ENCODE assay signal across 15 mouse cellular contexts in genomic region chr8:50592899-50593454, GRCm38 (mm10).
"Had no signal": no experiment of that assay in that cellular context is flagged by ENCODE, and none has a peak within 500 bp of the region (broad histone marks: within the 10 kb centered on the region; RNA-seq: fewer than 3 reads in every experiment).

No protein-coding gene starts in this region.

- H3K36me3 ChIP-seq: limb, embryonic 15.5 days; liver, embryonic 12.5 days; stomach, embryonic 15.5 days had no signal

- H3K4me3 ChIP-seq: limb, embryonic 15.5 days; liver, embryonic 12.5 days; stomach, embryonic 15.5 days had no signal

- ATAC-seq: liver, embryonic 12.5 days had no signal

- H3K27me3 ChIP-seq: limb, embryonic 15.5 days; liver, embryonic 12.5 days; stomach, embryonic 15.5 days had no signal

- H3K4me2 ChIP-seq: limb, embryonic 15.5 days; liver, embryonic 12.5 days; lung, embryonic 14.5 days; stomach, embryonic 15.5 days had no signal

- H3K9ac ChIP-seq: limb, embryonic 15.5 days; liver, embryonic 12.5 days; lung, embryonic 14.5 days; stomach, embryonic 15.5 days had no signal

- DNase-seq: kidney, adult 11 months; kidney, adult 9 months; kidney, postnatal 36 days; layer of hippocampus, adult 9-11 months; layer of hippocampus, postnatal 36 days; lung, embryonic 14.5 days; lung, postnatal 10 days; lung, postnatal 4 days; right cerebral cortex, postnatal 14 days; thymus, adult 2 months; thymus, postnatal 25 days had no signal

- H3K4me1 ChIP-seq: limb, embryonic 15.5 days; liver, embryonic 12.5 days; stomach, embryonic 15.5 days had no signal

- H3K27ac ChIP-seq: kidney, postnatal 0 days; limb, embryonic 15.5 days; liver, embryonic 12.5 days; stomach, embryonic 15.5 days had no signal

- H3K9me3 ChIP-seq: limb, embryonic 15.5 days; liver, embryonic 12.5 days; stomach, embryonic 15.5 days had no signal
